Mouse (Mus musculus): ENCODE data around the gene Lhx2.
A peak's percentile ranks its signal among the peaks of the same experiment; 100 is the strongest.

DNA sequence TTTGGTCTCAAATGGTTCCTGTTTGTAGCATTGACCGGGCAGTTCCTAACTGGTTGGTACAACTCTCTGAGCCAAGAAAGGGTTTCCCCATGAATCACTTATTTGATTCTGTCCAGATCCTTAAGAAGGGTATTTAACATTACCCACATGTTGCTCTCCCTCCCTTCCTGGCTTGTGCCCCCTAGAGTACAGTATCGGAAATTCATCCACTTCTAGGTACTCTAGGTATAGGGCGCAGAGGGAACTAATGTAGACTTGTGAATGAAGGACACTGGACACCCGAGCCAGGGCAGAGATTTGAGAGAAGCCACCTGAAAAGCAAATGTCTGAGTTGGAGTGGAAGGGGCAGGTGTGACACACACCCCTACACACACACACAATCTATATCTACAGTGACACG lies 39.3 kb downstream of the Lhx2 start:
- TF ChIP-seq CTCF (IDR thresholded peaks at IDR 0.05; ENCODE audit: low read depth) (peak; percentile 67), EP300 (IDR thresholded peaks at IDR 0.05; ENCODE audit: low read depth) (no peak)

All from liver, postnatal 0 days (tissue).